Mouse (Mus musculus) heart, embryonic 14.5 days (tissue): ENCODE measurements around the gene Mettl1. TPM values are rescaled to one million over a fixed set of nuclear protein-coding genes. Genes with fewer than 3 reads are reported as not detected.

Source experiments
- ATAC-seq: fragments of 200-750 bp; cut with Nextera tagmentation; 2 replicates; pipeline ENCODE4 v1.8.0; 2017; ENCODE audit warnings: low read depth, moderate TSS enrichment; ENCODE audit not compliant: insufficient number of reproducible peaks, insufficient read depth, low FRiP score
- H3K27ac ChIP-seq, 2 experiments: fragments of 200-500 bp in 1 of 2; fragments of 300-500 bp in 1 of 2; sonication (generic) in 1 of 2; replicated peaks in 1 of 2; 2 replicates each; pipeline ENCODE4 v1.5.1; 2012 to 2014; ENCODE audit warnings: low read depth in 2 of 2, low read length in 2 of 2, control low read depth in 1 of 2, mild to moderate bottlenecking in 1 of 2, mixed read lengths in 1 of 2; ENCODE audit not compliant: control insufficient read depth in 1 of 2, insufficient read depth in 1 of 2
- H3K27me3 ChIP-seq: fragments of 300-500 bp; sonication (generic); 2 replicates; pipeline ENCODE4 v1.6.1; 2014; ENCODE audit warnings: mild to moderate bottlenecking, low read length, control low read depth; ENCODE audit not compliant: control insufficient read depth, insufficient read depth
- H3K36me3 ChIP-seq: fragments of 300-500 bp; sonication (generic); 2 replicates; pipeline ENCODE4 v1.6.1; 2014; ENCODE audit warnings: mild to moderate bottlenecking, control low read depth, low read length, mixed read lengths; ENCODE audit not compliant: control insufficient read depth, insufficient read depth
- H3K4me1 ChIP-seq, 2 experiments: fragments of 200-500 bp in 1 of 2; fragments of 300-500 bp in 1 of 2; sonication (generic) in 1 of 2; 2 replicates each; pipeline ENCODE4 v1.6.1; 2012 to 2014; ENCODE audit warnings: low read length in 2 of 2, control low read depth in 1 of 2, mixed read lengths in 1 of 2; ENCODE audit not compliant: control insufficient read depth in 2 of 2, insufficient read depth in 2 of 2
- H3K4me2 ChIP-seq: fragments of 300-500 bp; sonication (generic); 2 replicates; pipeline ENCODE4 v1.6.1; 2014; ENCODE audit warnings: mild to moderate bottlenecking, low read length
- H3K4me3 ChIP-seq, 2 experiments: fragments of 200-500 bp in 1 of 2; fragments of 300-500 bp in 1 of 2; sonication (generic) in 1 of 2; 2 replicates each; pipeline ENCODE4 v1.5.1; 2012 to 2014; ENCODE audit warnings: low read length in 2 of 2, mild to moderate bottlenecking in 2 of 2, control low read depth in 1 of 2, low read depth in 1 of 2, moderate library complexity in 1 of 2; ENCODE audit not compliant: control insufficient read depth in 1 of 2, insufficient read depth in 1 of 2
- H3K9ac ChIP-seq: fragments of 300-500 bp; sonication (generic); 2 replicates; pipeline ENCODE4 v1.6.1; 2014; ENCODE audit warnings: mild to moderate bottlenecking, low read length
- H3K9me3 ChIP-seq: fragments of 300-500 bp; sonication (generic); 2 replicates; pipeline ENCODE4 v1.6.1; 2016; ENCODE audit warnings: low read length, control low read depth; ENCODE audit not compliant: control insufficient read depth
- WGBS: fragments of 180-500 bp; shearing (Covaris S2); extraction: QIAGEN DNeasy Blood & Tissue Kit; methylation state at CpG from one replicate; pipeline ENCODE4 v1.1.7; 2014; 5-methylcytosine and 5-hydroxymethylcytosine counted together
- microRNA counts: library from miRNA; unstranded; fragments of <30 nt; microRNA quantifications from one replicate; lab custom pipeline; 2016
- microRNA-seq: library from miRNA; unstranded; fragments of <30 nt; microRNA quantifications from one replicate; pipeline ENCODE4, GENCODE M21; 2016
- polyA plus RNA-seq: library from polyadenylated mRNA; unstranded; fragments of >200 nt; fragmentation: Nextera tagmentation; extraction: Ambion mirVana; gene quantifications from 2 replicates; pipeline ENCODE4 v1.2.1, GENCODE M21; 2014

Mettl1 gene
- polyA plus RNA-seq, 1 experiment from 2014 or later, result 36.3 TPM

- H3K9me3 ChIP-seq, result no peaks in the 10 kb centered on the region
- H3K4me2 ChIP-seq, result peak overlapping the region; percentile 43
- 9% methylated on average over 57 of the region's 57 CpGs for WGBS
- peaks cover 73% of the 10 kb centered on the region for H3K27me3 ChIP-seq
- H3K4me3 ChIP-seq, result peak overlapping the region in 1 of 2 experiments; percentile 16; a peak in 2 of 4 replicates
- no peak overlapping the region for H3K27ac ChIP-seq
- H3K4me1 ChIP-seq, result peaks cover 10 to 20% of the 10 kb centered on the region in 2 experiments
- peaks cover under 1% of the 10 kb centered on the region; the same call in 1 of the 2 replicates for H3K36me3 ChIP-seq
- no peak for ATAC-seq
- H3K9ac ChIP-seq, result no peak overlapping the region
These were observed 49.6 kb downstream of the Mettl1 start for GRCm38 (mm10) chr10:127090560-127091411.

GRCm38 (mm10) chr10:127091507-127092396 lies 50.5 kb downstream of the Mettl1 start:
- H3K4me2 ChIP-seq, result peak overlapping the region; percentile 43
- H3K27ac ChIP-seq, result no peak overlapping the region
- no peaks in the 10 kb centered on the region for H3K9me3 ChIP-seq
- H3K9ac ChIP-seq, result no peak overlapping the region
- H3K4me1 ChIP-seq, result peaks cover 10 to 20% of the 10 kb centered on the region in 2 experiments
- 10% methylated on average over 50 of the region's 51 CpGs for WGBS
- ATAC-seq, result no peak
- peaks cover 9% of the 10 kb centered on the region for H3K36me3 ChIP-seq
- peak overlapping the region in 1 of 2 experiments; percentile 16; a peak in 2 of 4 replicates for H3K4me3 ChIP-seq
- H3K27me3 ChIP-seq, result peaks cover 69% of the 10 kb centered on the region

DNA sequence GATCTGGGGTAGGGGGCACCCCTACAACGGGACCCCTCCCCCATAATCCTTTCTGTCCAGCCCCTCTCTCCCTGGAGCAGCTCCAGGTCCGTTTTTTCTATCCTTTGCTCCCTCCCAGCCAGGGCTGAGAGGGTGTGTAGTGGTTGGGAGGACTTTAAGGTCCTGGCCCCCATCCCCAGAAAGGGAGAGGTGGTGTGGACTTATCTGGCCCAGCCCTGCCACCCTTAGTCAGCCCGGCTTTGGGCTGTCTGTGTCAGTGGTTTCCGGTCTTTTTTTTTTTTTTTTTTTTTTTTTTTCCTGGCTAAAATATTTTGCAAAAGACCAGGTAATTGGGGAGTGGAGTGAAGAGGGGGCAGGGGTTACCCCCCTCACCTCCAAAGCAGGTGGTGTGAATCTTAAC lies 51.5 kb downstream of the Mettl1 start:
- 45% methylated on average over 4 of the region's 4 CpGs for WGBS
- Histone ChIP-seq H3K4me2 (no peak overlapping the region), H3K4me1 (peaks cover 10 to 20% of the 10 kb centered on the region in 2 experiments), H3K4me3 (no peak overlapping the region), H3K27me3 (peaks cover 60% of the 10 kb centered on the region), H3K27ac (no peak overlapping the region), H3K36me3 (peaks cover 12% of the 10 kb centered on the region), H3K9ac (no peak overlapping the region), H3K9me3 (no peaks in the 10 kb centered on the region)
- no peak for ATAC-seq

- Histone ChIP-seq H3K27ac (no peak overlapping the region), H3K4me2 (peak overlapping the region; percentile 21; the same call in 1 of the 2 replicates), H3K4me1 (peaks cover 10 to 20% of the 10 kb centered on the region in 2 experiments), H3K9ac (no peak overlapping the region), H3K27me3 (peaks cover 44% of the 10 kb centered on the region), H3K9me3 (no peaks in the 10 kb centered on the region), H3K4me3 (no peak overlapping the region), H3K36me3 (peaks cover 28% of the 10 kb centered on the region)
- ATAC-seq, result no peak
- WGBS, result 9% methylated on average over 5 of the region's 7 CpGs
These were observed 53.2 kb downstream of the Mettl1 start for GRCm38 (mm10) chr10:127094382-127094802.

MicroRNAs encoded within 50 kb of the gene (microRNA counts, 519-probe panel; counts per million panel counts)
- microRNA mmu-miR-26a (lab: Ali Mortazavi, UCI) (4,584 counts per million, percentile 78 among the panel's probes with 10 or more counts), microRNA mmu-miR-546 (lab: Ali Mortazavi, UCI) (322 counts per million, percentile 70 among the panel's probes with 10 or more counts)

Small RNAs within 50 kb of the gene (microRNA-seq; reads per million reads assigned to microRNA genes)
- 49.2 reads per million, percentile 43 among the genes with 10 or more reads in this experiment for gene Mir26a-2
- gene Mir546, result not detected

Other genes with a start within 250 kb of the Mettl1 start
- gene Atp23, start 140.1 kb upstream of the Mettl1 start, polyA plus RNA-seq, result 9.4 and 10.0 TPM in 2 replicates
- gene Ctdsp2, start 62.7 kb upstream of the Mettl1 start, polyA plus RNA-seq, result 60.4 and 64.4 TPM in 2 replicates
- 0.19 and 0.39 TPM in 2 replicates for gene Avil, start 40.7 kb upstream of the Mettl1 start, polyA plus RNA-seq
- 84.6 and 85.0 TPM in 2 replicates for gene Tsfm, start 10.6 kb upstream of the Mettl1 start, polyA plus RNA-seq
- 0.16 and 0.30 TPM in 2 replicates for gene Eef1akmt3, start 99 bp downstream of the Mettl1 start, polyA plus RNA-seq
- not detected in 2 replicates for gene Cyp27b1, start 6.8 kb downstream of the Mettl1 start, polyA plus RNA-seq
- 0.16 and 0.39 TPM in 2 replicates for gene March9, start 18.8 kb downstream of the Mettl1 start, polyA plus RNA-seq
- 929 and 946 TPM in 2 replicates for gene Cdk4, start 22.1 kb downstream of the Mettl1 start, polyA plus RNA-seq
- gene Tspan31, start 28.9 kb downstream of the Mettl1 start, polyA plus RNA-seq, result 99.1 and 101 TPM in 2 replicates
- gene Agap2, start 33.9 kb downstream of the Mettl1 start, polyA plus RNA-seq, result 0.27 TPM in 1 of 2 replicates, not detected in the other
- 27.7 and 28.3 TPM in 2 replicates for gene Os9, start 79.7 kb downstream of the Mettl1 start, polyA plus RNA-seq
- 1.5 and 2.0 TPM in 2 replicates for gene B4galnt1, start 123.8 kb downstream of the Mettl1 start, polyA plus RNA-seq
- gene Slc26a10, start 139.2 kb downstream of the Mettl1 start, polyA plus RNA-seq, result 17.4 and 19.3 TPM in 2 replicates
- 18.2 and 22.8 TPM in 2 replicates for gene Arhgef25, start 148.7 kb downstream of the Mettl1 start, polyA plus RNA-seq
- gene Dtx3, start 154.3 kb downstream of the Mettl1 start, polyA plus RNA-seq, result 73.3 and 75.7 TPM in 2 replicates
- gene Pip4k2c, start 170.2 kb downstream of the Mettl1 start, polyA plus RNA-seq, result 17.6 and 22.8 TPM in 2 replicates
- gene Kif5a, start 221.9 kb downstream of the Mettl1 start, polyA plus RNA-seq, result 0.42 and 1.2 TPM in 2 replicates
- 126 and 137 TPM in 2 replicates for gene Dctn2, start 225.0 kb downstream of the Mettl1 start, polyA plus RNA-seq
- gene Mbd6, start 247.6 kb downstream of the Mettl1 start, polyA plus RNA-seq, result 13.8 and 16.1 TPM in 2 replicates